Mouse (Mus musculus) liver, embryonic 16.5 days (tissue): ENCODE measurements around the gene Ubtf. TPM values are rescaled to one million over a fixed set of nuclear protein-coding genes. Genes with fewer than 3 reads are reported as not detected.
A peak's percentile ranks its signal among the peaks of the same experiment; 100 is the strongest.

ENCODE experiments used
- ATAC-seq: fragments of 200-750 bp; cut with Nextera tagmentation; 2 replicates; pipeline ENCODE4 v1.8.0; 2017; ENCODE audit warnings: low read depth, mild to moderate bottlenecking, moderate number of reproducible peaks, moderate library complexity
- H3K27ac ChIP-seq: fragments of 300-500 bp; sonication (generic); 2 replicates; pipeline ENCODE4 v1.5.1; 2014; ENCODE audit warnings: mild to moderate bottlenecking, low read length
- H3K27me3 ChIP-seq: fragments of 300-500 bp; sonication (generic); 2 replicates; pipeline ENCODE4 v1.6.1; 2014; ENCODE audit warnings: low read depth, low read length, mixed read lengths; ENCODE audit not compliant: control insufficient read depth, insufficient read depth
- H3K36me3 ChIP-seq: fragments of 300-500 bp; sonication (generic); 2 replicates; pipeline ENCODE4 v1.6.1; 2014; ENCODE audit warnings: mild to moderate bottlenecking; ENCODE audit not compliant: control insufficient read depth, insufficient read depth
- H3K4me1 ChIP-seq: fragments of 300-500 bp; sonication (generic); 2 replicates; pipeline ENCODE4 v1.6.1; 2014; ENCODE audit warnings: low read depth, low read length, mixed read lengths; ENCODE audit not compliant: control insufficient read depth
- H3K4me2 ChIP-seq: fragments of 300-500 bp; sonication (generic); 2 replicates; pipeline ENCODE4 v1.6.1; 2014; ENCODE audit warnings: low read depth, low read length, mixed read lengths
- H3K4me3 ChIP-seq: fragments of 300-500 bp; sonication (generic); 2 replicates; pipeline ENCODE4 v1.5.1; 2014; ENCODE audit warnings: low read depth, mild to moderate bottlenecking, low read length
- H3K9ac ChIP-seq: fragments of 300-500 bp; sonication (generic); 2 replicates; pipeline ENCODE4 v1.6.1; 2014; ENCODE audit warnings: low read depth, low read length
- H3K9me3 ChIP-seq: fragments of 300-500 bp; sonication (generic); replicated peaks from 2 replicates; pipeline ENCODE4 v1.6.1; 2016; ENCODE audit warnings: low read length; ENCODE audit not compliant: control insufficient read depth
- WGBS: fragments of 180-500 bp; shearing (Covaris S2); extraction: QIAGEN DNeasy Blood & Tissue Kit; methylation state at CpG from one replicate; pipeline ENCODE4 v1.1.7; 2014; ENCODE audit not compliant: insufficient replicate concordance; 5-methylcytosine and 5-hydroxymethylcytosine counted together
- polyA plus RNA-seq: library from polyadenylated mRNA; unstranded; fragments of >200 nt; fragmentation: Nextera tagmentation; extraction: Ambion mirVana; gene quantifications from 2 replicates; pipeline ENCODE4 v1.2.1, GENCODE M21; 2015

Ubtf gene
- polyA plus RNA-seq, 1 experiment from 2014 or later: 46.4 TPM

- H3K4me1 ChIP-seq: peaks cover 30% of the 10 kb centered on the region
- ATAC-seq: peak; percentile 93
- H3K9ac ChIP-seq: peak within 1 kb of the TSS; percentile 87
- H3K4me3 ChIP-seq: peak within 1 kb of the TSS; percentile 82
- no peaks in the 10 kb centered on the region for H3K27me3 ChIP-seq
- under 1% methylated on average over 65 of the region's 125 CpGs for WGBS
- H3K36me3 ChIP-seq: peaks cover 23% of the 10 kb centered on the region
- 0 out of 2 replicates have a peak, but pooled peaks cover 3% of the 10 kb centered on the region for H3K9me3 ChIP-seq
- peak within 1 kb of the TSS; percentile 98 for H3K4me2 ChIP-seq
- peak within 1 kb of the TSS; percentile 97 for H3K27ac ChIP-seq
These were observed 22.8 kb downstream of the Ubtf start, which contains the start of gene Atxn7l3 for GRCm38 (mm10) chr11:102296491-102297472. Atxn7l3 (minus strand) TSS chr11:102296631.

GRCm38 (mm10) chr11:102295598-102296471 lies 23.7 kb downstream of the Ubtf start:
- Histone ChIP-seq H3K27me3 (no peaks in the 10 kb centered on the region), H3K9me3 (0 out of 2 replicates have a peak, but pooled peaks cover 3% of the 10 kb centered on the region), H3K9ac (peak overlapping the region; percentile 87), H3K27ac (peak overlapping the region; percentile 97), H3K36me3 (peaks cover 31% of the 10 kb centered on the region), H3K4me1 (peaks cover 30% of the 10 kb centered on the region), H3K4me2 (peak overlapping the region; percentile 98), H3K4me3 (peak overlapping the region; percentile 82)
- peak; percentile 1; the same call in 1 of the 2 replicates for ATAC-seq
- under 1% methylated on average over 42 of the region's 73 CpGs for WGBS

DNA sequence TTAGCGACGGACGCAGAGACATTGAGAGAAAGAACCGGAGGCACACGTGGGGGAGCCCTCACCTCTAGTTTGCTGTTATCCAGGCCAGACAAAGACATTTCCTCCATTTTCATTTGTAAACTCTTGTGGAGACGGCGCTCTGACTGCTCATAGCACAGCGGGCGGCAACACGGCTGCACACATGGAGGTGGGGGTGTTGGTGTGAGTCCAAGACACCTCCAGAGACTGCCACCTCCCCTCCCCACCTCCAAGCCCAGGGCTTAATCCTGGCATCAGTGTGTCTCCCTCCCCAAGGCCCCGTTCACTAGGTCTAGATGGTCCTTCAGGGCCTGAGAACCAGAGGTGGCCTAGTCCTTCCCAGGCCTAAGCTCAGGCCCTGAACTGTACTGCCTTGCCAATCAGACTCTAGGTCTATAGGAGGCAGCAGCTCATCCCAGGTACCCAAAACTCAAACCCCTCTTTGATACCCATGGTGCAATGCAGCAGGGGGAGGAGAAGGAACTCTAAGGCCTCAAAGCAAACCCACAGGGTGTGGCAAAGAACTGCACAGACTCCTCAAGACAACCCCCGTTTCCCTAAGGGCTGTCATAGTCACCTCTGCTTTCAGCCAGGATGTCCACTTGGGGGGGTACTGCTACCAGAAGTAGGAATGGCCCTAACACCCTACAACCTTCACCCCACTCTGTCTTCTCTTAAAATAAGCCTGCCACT lies 24.5 kb downstream of the Ubtf start:
- H3K27ac ChIP-seq: peak overlapping the region; percentile 97
- peak overlapping the region; percentile 82 for H3K4me3 ChIP-seq
- WGBS: 77% methylated on average over 12 of the region's 12 CpGs
- no peaks in the 10 kb centered on the region for H3K27me3 ChIP-seq
- 0 out of 2 replicates have a peak, but pooled peaks cover 2% of the 10 kb centered on the region for H3K9me3 ChIP-seq
- no peak for ATAC-seq
- peak overlapping the region; percentile 87 for H3K9ac ChIP-seq
- H3K4me1 ChIP-seq: peaks cover 30% of the 10 kb centered on the region
- H3K4me2 ChIP-seq: peak overlapping the region; percentile 98
- H3K36me3 ChIP-seq: peaks cover 33% of the 10 kb centered on the region

GRCm38 (mm10) chr11:102294416-102294815 lies 25.1 kb downstream of the Ubtf start:
- Histone ChIP-seq H3K36me3 (peaks cover 33% of the 10 kb centered on the region), H3K9ac (no peak overlapping the region; the same call in 1 of the 2 replicates), H3K4me3 (no peak overlapping the region), H3K27ac (no peak overlapping the region), H3K4me1 (peaks cover 30% of the 10 kb centered on the region), H3K9me3 (no peaks in the 10 kb centered on the region), H3K4me2 (no peak overlapping the region), H3K27me3 (no peaks in the 10 kb centered on the region)
- ATAC-seq: no peak
- WGBS: 85% methylated on average over 5 of the region's 5 CpGs

GRCm38 (mm10) chr11:102293971-102294370 lies 25.6 kb downstream of the Ubtf start:
- no peaks in the 10 kb centered on the region for H3K27me3 ChIP-seq
- no peak overlapping the region for H3K4me3 ChIP-seq
- no peaks in the 10 kb centered on the region for H3K9me3 ChIP-seq
- WGBS: 91% methylated on average over 13 of the region's 13 CpGs
- no peak overlapping the region for H3K4me2 ChIP-seq
- peaks cover 31% of the 10 kb centered on the region for H3K4me1 ChIP-seq
- H3K27ac ChIP-seq: no peak overlapping the region
- no peak overlapping the region; the same call in 1 of the 2 replicates for H3K9ac ChIP-seq
- no peak for ATAC-seq
- H3K36me3 ChIP-seq: peaks cover 33% of the 10 kb centered on the region

DNA sequence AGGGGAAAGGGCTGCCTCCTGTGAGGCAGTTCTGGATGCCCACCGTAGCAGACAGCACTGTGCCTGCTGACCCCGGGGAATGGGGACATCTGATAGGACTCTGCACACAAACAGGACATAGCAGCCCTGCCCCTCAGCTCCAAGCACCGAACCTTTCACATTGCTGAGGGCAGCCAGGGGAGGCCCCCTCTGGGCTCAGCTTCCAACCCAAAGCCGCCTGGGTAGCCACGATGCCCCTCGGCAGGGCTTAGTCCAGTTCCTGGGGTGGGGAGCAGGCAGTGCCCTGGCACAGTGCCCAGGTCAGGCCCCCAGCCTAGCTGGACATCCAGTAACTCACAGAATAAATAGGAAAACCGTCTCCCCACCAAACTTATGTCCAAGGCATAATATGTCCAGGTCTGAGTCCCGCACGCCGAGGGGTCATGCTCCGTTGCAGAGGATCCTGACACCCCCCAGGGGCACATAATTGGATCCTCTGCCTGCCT lies 28.4 kb downstream of the Ubtf start:
- 88% methylated on average over 11 of the region's 11 CpGs for WGBS

GRCm38 (mm10) chr11:102290141-102290540 lies 29.4 kb downstream of the Ubtf start:
- peaks cover 45% of the 10 kb centered on the region for H3K36me3 ChIP-seq

More for the DNA sequence above, 28.4 kb downstream of the Ubtf start:
- Histone ChIP-seq H3K9ac (no peak overlapping the region), H3K27ac (no peak overlapping the region), H3K4me3 (no peak overlapping the region), H3K4me1 (peaks cover 41% of the 10 kb centered on the region), H3K4me2 (no peak overlapping the region), H3K27me3 (no peaks in the 10 kb centered on the region), H3K9me3 (no peaks in the 10 kb centered on the region), H3K36me3 (peaks cover 45% of the 10 kb centered on the region)
- ATAC-seq: no peak

GRCm38 (mm10) chr11:102289511-102290100 lies 29.9 kb downstream of the Ubtf start:
- Histone ChIP-seq H3K27ac (no peak overlapping the region), H3K9me3 (no peaks in the 10 kb centered on the region), H3K4me3 (no peak overlapping the region), H3K27me3 (no peaks in the 10 kb centered on the region), H3K9ac (no peak overlapping the region), H3K4me1 (peaks cover 34% of the 10 kb centered on the region), H3K36me3 (peaks cover 45% of the 10 kb centered on the region), H3K4me2 (no peak overlapping the region)
- no peak for ATAC-seq
- WGBS: 59% methylated on average over 6 of the region's 6 CpGs

More at GRCm38 (mm10) chr11:102290141-102290540, 29.4 kb downstream of the Ubtf start:
- Histone ChIP-seq H3K27ac (no peak overlapping the region), H3K4me1 (peaks cover 38% of the 10 kb centered on the region), H3K9me3 (no peaks in the 10 kb centered on the region), H3K9ac (no peak overlapping the region), H3K4me2 (no peak overlapping the region), H3K4me3 (no peak overlapping the region), H3K27me3 (no peaks in the 10 kb centered on the region)
- ATAC-seq: no peak
- 78% methylated on average over 4 of the region's 4 CpGs for WGBS
